Mouse (Mus musculus): ENCODE measurements around the gene Adam1b. TPM values are rescaled to one million over a fixed set of nuclear protein-coding genes. Genes with fewer than 3 reads are reported as not detected.

Adam1b gene
- polyA plus RNA-seq, 1 experiment from 2014 or later, result not detected

DNA sequence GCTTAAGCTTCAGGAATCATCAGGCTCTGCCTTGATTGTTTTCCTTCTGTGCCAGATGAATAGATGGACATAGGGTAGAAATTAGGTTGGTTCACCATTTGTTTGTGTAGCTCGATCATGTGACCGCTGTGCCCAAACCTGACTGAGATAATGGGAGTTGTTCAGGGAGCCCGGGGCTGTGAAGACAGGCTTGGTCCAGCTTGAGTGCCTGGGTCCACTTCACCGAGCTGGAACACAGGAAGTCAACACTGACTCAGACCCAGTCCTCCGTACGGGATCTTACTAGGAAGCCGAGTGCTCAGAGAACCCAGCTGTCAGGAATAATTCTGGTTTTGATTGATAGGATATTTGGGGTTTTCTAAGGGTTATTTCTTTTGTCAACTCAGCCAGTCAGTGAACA is 28.6 kb downstream of the Adam1b start:
- H3K27ac ChIP-seq (ENCODE audit: low read length), result no peak overlapping the region
- H3K27me3 ChIP-seq (ENCODE audit: control insufficient read depth, insufficient read depth, low read depth, low read length), result no peaks in the 10 kb centered on the region
- no peaks in the 10 kb centered on the region for H3K9me3 ChIP-seq (replicated peaks; ENCODE audit: control insufficient read depth, low read length, poor library complexity, severe bottlenecking)
- H3K36me3 ChIP-seq (ENCODE audit: control insufficient read depth, insufficient read depth, low read length), result no peaks in the 10 kb centered on the region
- no peak overlapping the region for H3K4me3 ChIP-seq (ENCODE audit: low read depth, low read length)
- no peaks in the 10 kb centered on the region for H3K4me1 ChIP-seq (ENCODE audit: control insufficient read depth, insufficient read depth, low read length)
- ATAC-seq, result no peak
- 65% methylated on average over 7 of the region's 7 CpGs for WGBS
- H3K9ac ChIP-seq (ENCODE audit: low read depth, low read length), result no peak overlapping the region
- H3K4me2 ChIP-seq (ENCODE audit: low read length), result no peak overlapping the region

DNA sequence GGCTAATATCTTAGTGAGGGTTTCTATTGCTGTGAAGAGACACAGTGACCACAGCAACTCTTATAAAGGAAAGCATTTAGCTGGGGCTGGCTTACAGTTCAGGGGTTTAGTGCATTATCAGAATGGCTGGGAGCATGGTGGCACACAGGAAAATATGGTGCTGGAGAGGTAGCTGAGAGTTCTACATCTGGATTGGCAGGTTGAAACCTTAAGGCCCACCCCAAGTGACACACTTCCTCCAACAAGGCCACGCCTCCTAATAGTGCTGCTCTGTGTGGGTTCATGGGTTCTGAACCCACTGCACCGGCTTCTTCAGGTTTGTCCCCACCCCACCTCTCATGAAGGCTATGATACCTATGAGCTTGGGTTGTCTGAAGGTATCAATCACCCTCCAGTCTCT is 30.8 kb downstream of the Adam1b start:
- Histone ChIP-seq H3K9ac (ENCODE audit: low read depth, low read length) (no peak overlapping the region), H3K36me3 (ENCODE audit: control insufficient read depth, insufficient read depth, low read length) (no peaks in the 10 kb centered on the region), H3K27me3 (ENCODE audit: control insufficient read depth, insufficient read depth, low read depth, low read length) (no peaks in the 10 kb centered on the region), H3K4me3 (ENCODE audit: low read depth, low read length) (no peak overlapping the region), H3K27ac (ENCODE audit: low read length) (no peak overlapping the region), H3K4me2 (ENCODE audit: low read length) (no peak overlapping the region), H3K9me3 (replicated peaks; ENCODE audit: control insufficient read depth, low read length, poor library complexity, severe bottlenecking) (no peaks in the 10 kb centered on the region), H3K4me1 (ENCODE audit: control insufficient read depth, insufficient read depth, low read length) (no peaks in the 10 kb centered on the region)
- 89% methylated on average over 2 of the region's 2 CpGs for WGBS
- ATAC-seq, result no peak

DNA sequence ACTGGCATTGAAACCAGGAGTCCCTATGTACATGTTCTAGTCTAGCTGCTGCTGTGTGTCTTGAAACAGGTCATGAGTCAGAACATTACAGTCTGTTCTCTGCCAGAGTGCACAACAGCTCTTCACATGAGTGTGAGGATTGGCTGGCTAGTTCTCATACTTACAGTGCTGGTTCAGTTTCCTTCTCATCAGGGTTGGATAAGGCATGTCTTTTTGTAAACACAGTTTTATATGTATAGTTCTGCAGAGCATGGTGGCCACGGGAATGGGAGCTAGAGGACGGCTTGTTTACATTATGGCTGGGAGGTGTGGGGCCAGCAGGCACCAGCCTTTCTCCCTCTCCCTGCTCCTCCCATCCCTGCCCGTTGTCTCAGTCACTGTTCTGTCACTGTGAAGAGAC is 33.7 kb downstream of the Adam1b start:
- no peak overlapping the region for H3K9ac ChIP-seq (ENCODE audit: low read depth, low read length)
- 59% methylated on average over 3 of the region's 3 CpGs for WGBS
- H3K4me2 ChIP-seq (ENCODE audit: low read length), result no peak overlapping the region
- no peak overlapping the region for H3K27ac ChIP-seq (ENCODE audit: low read length)
- H3K4me1 ChIP-seq (ENCODE audit: control insufficient read depth, insufficient read depth, low read length), result no peaks in the 10 kb centered on the region
- H3K9me3 ChIP-seq (replicated peaks; ENCODE audit: control insufficient read depth, low read length, poor library complexity, severe bottlenecking), result no peaks in the 10 kb centered on the region
- ATAC-seq, result no peak
- H3K4me3 ChIP-seq (ENCODE audit: low read depth, low read length), result no peak overlapping the region
- H3K36me3 ChIP-seq (ENCODE audit: control insufficient read depth, insufficient read depth, low read length), result no peaks in the 10 kb centered on the region
- H3K27me3 ChIP-seq (ENCODE audit: control insufficient read depth, insufficient read depth, low read depth, low read length), result no peaks in the 10 kb centered on the region

DNA sequence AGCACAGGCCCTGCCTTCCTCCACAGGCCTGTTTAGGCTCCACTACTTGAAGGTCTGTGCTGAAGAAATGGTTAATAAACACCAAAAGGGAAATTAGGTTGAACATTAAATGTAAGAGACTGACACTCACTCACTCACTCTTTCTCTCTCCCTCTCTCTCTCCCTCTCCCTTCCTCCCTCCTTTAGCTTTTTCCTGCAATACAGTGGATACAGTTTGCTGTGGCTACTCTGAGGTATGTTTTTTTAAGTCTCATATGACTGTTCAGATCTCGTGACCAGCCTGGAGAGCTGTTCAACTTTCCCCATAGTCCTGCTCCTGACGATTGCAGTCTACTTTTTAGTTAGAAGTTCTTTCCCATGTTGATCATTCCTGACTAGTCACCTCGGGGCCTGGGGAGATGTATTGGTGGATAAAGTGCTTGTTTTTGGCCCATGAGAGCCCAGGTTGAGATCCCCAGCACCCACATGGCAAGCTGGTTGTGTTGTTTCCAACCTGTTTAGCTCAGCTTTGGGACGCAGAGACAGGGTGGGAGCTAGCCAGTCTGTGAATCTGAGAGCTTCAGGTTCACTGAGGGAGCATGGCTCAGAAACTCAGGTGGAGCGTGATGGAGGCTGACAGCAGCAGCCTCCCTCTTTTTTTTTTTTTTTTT is 39.5 kb downstream of the Adam1b start:
- no peaks in the 10 kb centered on the region for H3K4me1 ChIP-seq (ENCODE audit: control insufficient read depth, insufficient read depth, low read length)
- no peaks in the 10 kb centered on the region for H3K9me3 ChIP-seq (replicated peaks; ENCODE audit: control insufficient read depth, low read length, poor library complexity, severe bottlenecking)
- H3K27me3 ChIP-seq (ENCODE audit: control insufficient read depth, insufficient read depth, low read depth, low read length), result no peaks in the 10 kb centered on the region
- H3K9ac ChIP-seq (ENCODE audit: low read depth, low read length), result no peak overlapping the region
- H3K4me2 ChIP-seq (ENCODE audit: low read length), result no peak overlapping the region
- no peak overlapping the region for H3K27ac ChIP-seq (ENCODE audit: low read length)
- WGBS, result 71% methylated on average over 5 of the region's 5 CpGs
- no peak overlapping the region for H3K4me3 ChIP-seq (ENCODE audit: low read depth, low read length)
- no peaks in the 10 kb centered on the region for H3K36me3 ChIP-seq (ENCODE audit: control insufficient read depth, insufficient read depth, low read length)
- no peak for ATAC-seq

DNA sequence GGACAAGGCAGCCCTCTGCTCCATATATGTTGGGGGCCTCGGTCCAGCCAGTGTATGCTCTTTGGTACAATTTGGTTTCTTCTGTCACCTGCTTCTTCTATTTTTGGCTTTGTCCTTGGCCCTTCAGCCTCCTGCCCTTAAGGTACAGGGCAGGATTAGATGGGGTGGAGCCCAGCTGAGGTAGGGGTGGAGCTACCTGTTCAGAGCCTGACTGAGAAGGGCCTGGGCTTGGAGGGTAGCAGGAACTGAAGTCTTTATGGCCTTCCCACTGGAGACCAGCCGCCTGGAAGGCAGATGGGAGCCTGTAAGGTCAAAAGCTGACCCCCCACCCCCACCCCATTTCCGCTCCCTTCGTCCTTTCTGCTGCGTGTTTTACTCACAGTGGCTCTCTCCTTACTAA is 40.3 kb downstream of the Adam1b start:
- Histone ChIP-seq H3K9ac (ENCODE audit: low read depth, low read length) (no peak overlapping the region), H3K27ac (ENCODE audit: low read length) (no peak overlapping the region), H3K27me3 (ENCODE audit: control insufficient read depth, insufficient read depth, low read depth, low read length) (no peaks in the 10 kb centered on the region), H3K4me2 (ENCODE audit: low read length) (no peak overlapping the region), H3K9me3 (replicated peaks; ENCODE audit: control insufficient read depth, low read length, poor library complexity, severe bottlenecking) (no peaks in the 10 kb centered on the region), H3K36me3 (ENCODE audit: control insufficient read depth, insufficient read depth, low read length) (no peaks in the 10 kb centered on the region), H3K4me1 (ENCODE audit: control insufficient read depth, insufficient read depth, low read length) (no peaks in the 10 kb centered on the region), H3K4me3 (ENCODE audit: low read depth, low read length) (no peak overlapping the region)
- 66% methylated on average over 5 of the region's 5 CpGs for WGBS
- no peak for ATAC-seq

DNA sequence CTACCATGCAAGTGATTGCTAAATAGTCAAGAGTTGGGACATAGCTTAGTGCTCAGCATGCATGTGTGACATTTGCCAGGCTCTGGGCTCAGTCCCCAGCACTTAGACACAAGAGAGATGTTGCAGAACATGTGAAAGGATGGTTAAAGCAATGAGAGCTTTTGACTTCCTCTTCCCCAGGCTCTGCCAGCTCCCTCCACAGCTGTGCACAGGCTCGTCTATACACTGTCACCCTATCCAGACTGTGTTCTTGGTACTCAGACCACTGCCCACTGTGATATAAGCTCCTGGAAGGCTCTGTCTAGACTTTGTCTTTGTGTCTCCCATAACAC is 41.1 kb downstream of the Adam1b start:
- Histone ChIP-seq H3K9me3 (replicated peaks; ENCODE audit: control insufficient read depth, low read length, poor library complexity, severe bottlenecking) (no peaks in the 10 kb centered on the region), H3K27me3 (ENCODE audit: control insufficient read depth, insufficient read depth, low read depth, low read length) (no peaks in the 10 kb centered on the region), H3K27ac (ENCODE audit: low read length) (no peak overlapping the region), H3K4me2 (ENCODE audit: low read length) (no peak overlapping the region), H3K9ac (ENCODE audit: low read depth, low read length) (no peak overlapping the region), H3K36me3 (ENCODE audit: control insufficient read depth, insufficient read depth, low read length) (no peaks in the 10 kb centered on the region), H3K4me3 (ENCODE audit: low read depth, low read length) (no peak overlapping the region), H3K4me1 (ENCODE audit: control insufficient read depth, insufficient read depth, low read length) (no peaks in the 10 kb centered on the region)
- 39% methylated on average over 1 of the region's 1 CpGs for WGBS
- no peak for ATAC-seq

DNA sequence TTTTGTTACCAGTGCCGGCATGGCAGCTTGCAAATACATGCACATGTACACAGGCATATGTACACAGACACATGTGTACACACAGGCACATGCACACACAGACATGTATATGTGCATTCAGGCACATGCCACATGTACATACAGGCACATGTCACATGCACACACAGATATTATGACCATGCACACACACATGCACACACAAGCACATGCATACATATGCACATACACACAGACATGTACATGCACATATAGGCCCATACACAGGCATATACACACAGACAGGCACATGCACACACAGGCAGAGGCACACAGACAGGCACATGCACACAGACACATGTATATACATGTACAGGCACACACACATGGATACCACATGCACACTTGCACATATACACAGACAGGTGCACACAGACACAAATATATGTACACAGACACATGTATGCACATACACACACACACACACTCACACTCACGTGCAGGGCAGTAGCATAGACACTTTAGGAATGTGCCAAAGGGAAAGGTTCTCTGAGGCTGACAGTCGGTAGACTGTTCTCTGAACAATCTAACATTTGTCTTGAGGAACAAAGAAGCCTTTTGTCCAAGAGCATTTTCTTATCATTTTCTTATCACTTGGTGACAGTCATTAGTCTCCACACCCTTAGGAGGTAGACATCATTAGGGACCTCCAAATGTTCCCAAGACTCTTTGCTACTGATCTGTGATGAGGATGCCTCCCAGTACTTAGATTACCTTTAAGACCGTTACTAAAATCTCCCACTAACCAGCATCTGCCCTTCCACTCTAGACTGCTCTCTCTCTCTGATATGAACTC is 41.7 kb downstream of the Adam1b start:
- Histone ChIP-seq H3K4me1 (ENCODE audit: control insufficient read depth, insufficient read depth, low read length) (no peaks in the 10 kb centered on the region), H3K9ac (ENCODE audit: low read depth, low read length) (no peak overlapping the region), H3K27ac (ENCODE audit: low read length) (no peak overlapping the region), H3K27me3 (ENCODE audit: control insufficient read depth, insufficient read depth, low read depth, low read length) (no peaks in the 10 kb centered on the region), H3K4me3 (ENCODE audit: low read depth, low read length) (no peak overlapping the region), H3K4me2 (ENCODE audit: low read length) (no peak overlapping the region), H3K9me3 (replicated peaks; ENCODE audit: control insufficient read depth, low read length, poor library complexity, severe bottlenecking) (no peaks in the 10 kb centered on the region), H3K36me3 (ENCODE audit: control insufficient read depth, insufficient read depth, low read length) (no peaks in the 10 kb centered on the region)
- ATAC-seq, result no peak
- 68% methylated on average over 4 of the region's 4 CpGs for WGBS

DNA sequence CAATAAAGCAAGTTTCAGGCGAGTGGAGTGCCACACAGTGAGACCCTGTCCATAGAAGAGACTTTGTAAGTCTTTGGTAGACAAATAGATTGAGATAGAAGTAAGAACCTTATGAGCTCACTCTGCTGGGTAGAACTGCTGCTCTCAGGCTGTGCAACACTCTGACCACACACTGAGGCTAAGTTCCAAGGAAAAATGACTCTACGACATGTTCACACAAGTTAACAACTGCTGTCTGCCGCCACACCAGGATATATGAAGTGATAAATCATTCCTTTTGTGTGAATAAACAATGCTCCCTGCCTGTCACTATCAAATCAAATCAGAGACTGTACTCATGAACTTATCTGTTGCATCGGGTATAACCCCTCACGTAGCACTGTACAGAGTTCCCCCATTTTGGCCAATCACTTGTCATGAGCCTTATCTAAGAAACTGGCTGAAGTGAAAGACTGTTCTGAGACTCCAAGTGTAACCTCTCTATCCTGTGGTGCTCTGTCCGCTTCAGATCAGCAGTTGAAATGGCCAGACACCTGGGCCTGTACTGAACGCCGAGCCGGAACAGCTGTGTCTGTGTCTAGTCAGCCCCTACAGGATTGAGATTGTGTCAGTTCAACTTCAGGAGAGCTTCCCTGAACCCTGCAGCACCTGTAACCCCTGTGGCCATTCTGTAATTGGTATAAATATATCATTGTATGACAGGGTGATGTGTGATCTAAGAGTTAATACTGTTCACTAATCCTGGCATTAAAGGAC is 47.5 kb downstream of the Adam1b start:
- no peak for ATAC-seq
- no peak overlapping the region for H3K9ac ChIP-seq (ENCODE audit: low read depth, low read length)

DNA sequence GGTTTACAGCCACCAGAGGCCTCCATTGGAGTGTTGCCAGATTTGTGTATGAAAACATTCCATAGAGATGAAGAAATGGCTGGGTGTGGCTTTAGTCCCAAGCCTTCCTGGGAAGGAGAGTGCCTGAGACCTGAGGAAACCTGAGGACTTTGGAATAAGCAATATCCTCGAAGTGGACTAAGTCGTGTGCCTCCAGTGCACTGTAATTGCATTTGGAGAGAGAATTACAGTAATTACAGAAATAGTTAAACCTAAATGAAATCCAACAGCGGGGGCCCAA is 48.8 kb downstream of the Adam1b start:
- Histone ChIP-seq H3K36me3 (ENCODE audit: control insufficient read depth, insufficient read depth, low read length) (no peaks in the 10 kb centered on the region), H3K9ac (ENCODE audit: low read depth, low read length) (no peak overlapping the region), H3K4me1 (ENCODE audit: control insufficient read depth, insufficient read depth, low read length) (peaks cover 11% of the 10 kb centered on the region), H3K9me3 (replicated peaks; ENCODE audit: control insufficient read depth, low read length, poor library complexity, severe bottlenecking) (no peaks in the 10 kb centered on the region), H3K4me3 (ENCODE audit: low read depth, low read length) (no peak overlapping the region), H3K27me3 (ENCODE audit: control insufficient read depth, insufficient read depth, low read depth, low read length) (no peaks in the 10 kb centered on the region), H3K27ac (ENCODE audit: low read length) (no peak overlapping the region), H3K4me2 (ENCODE audit: low read length) (no peak overlapping the region)
- ATAC-seq, result no peak
- 93% methylated on average over 3 of the region's 3 CpGs for WGBS

More for the DNA sequence above, 47.5 kb downstream of the Adam1b start:
- no peaks in the 10 kb centered on the region for H3K9me3 ChIP-seq (replicated peaks; ENCODE audit: control insufficient read depth, low read length, poor library complexity, severe bottlenecking)
- H3K4me3 ChIP-seq (ENCODE audit: low read depth, low read length), result no peak overlapping the region
- 84% methylated on average over 9 of the region's 9 CpGs for WGBS
- no peaks in the 10 kb centered on the region for H3K36me3 ChIP-seq (ENCODE audit: control insufficient read depth, insufficient read depth, low read length)
- peaks cover 7% of the 10 kb centered on the region; the same call in 1 of the 2 replicates for H3K4me1 ChIP-seq (ENCODE audit: control insufficient read depth, insufficient read depth, low read length)
- no peaks in the 10 kb centered on the region for H3K27me3 ChIP-seq (ENCODE audit: control insufficient read depth, insufficient read depth, low read depth, low read length)
- no peak overlapping the region for H3K4me2 ChIP-seq (ENCODE audit: low read length)
- no peak overlapping the region for H3K27ac ChIP-seq (ENCODE audit: low read length)

All from midbrain, embryonic 16.5 days (tissue).